Mouse (Mus musculus) spleen, postnatal 10 days (tissue): ENCODE data around the gene Arfip2.

Source experiments
- DNase-seq, 2 experiments: peaks; one replicate each; pipeline ENCODE4 v3.0.0; 2021 to 2022; ENCODE audit warnings: low spot score in 2 of 2

Gene Arfip2

DNA sequence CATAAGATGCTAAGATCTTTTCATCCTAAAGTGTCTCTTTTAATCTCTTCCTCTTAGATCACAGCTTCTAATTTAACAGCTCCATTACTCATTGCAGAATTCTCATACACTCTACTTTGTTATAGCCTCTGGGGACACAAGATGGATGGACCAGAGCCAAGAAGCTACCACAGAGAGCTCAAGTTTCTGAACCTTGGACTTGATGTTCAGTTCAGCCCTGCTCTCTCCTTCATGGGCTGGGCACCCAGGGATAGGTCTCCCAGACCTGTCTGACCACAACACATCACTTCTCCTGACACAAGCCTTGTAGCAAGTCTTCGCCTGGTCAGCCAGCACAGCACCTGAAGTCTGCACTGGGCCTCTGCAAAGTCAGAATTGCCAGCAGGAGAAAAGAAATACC is 25.8 kb downstream of the Arfip2 start:
- DNase-seq = no peak

DNA sequence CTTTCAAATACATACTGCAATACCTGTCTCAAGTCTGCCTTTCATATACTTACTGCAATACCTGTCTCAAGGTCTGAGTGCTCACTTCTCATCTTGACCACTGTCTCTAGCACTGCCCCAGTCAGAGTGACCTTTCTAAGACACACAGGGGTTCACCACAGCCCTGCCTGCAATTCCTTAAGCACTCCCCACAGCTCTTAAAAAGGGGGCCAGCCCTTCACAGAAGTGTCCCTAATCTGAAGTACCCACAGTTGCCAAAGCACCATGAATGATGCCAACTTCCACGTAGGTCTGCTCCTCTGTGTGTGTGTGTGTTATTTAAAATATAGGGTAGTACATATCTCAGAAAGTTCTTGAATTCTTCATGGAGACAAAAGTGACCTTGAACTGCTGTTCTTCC is 28.4 kb downstream of the Arfip2 start:
- DNase-seq = no peak

DNA sequence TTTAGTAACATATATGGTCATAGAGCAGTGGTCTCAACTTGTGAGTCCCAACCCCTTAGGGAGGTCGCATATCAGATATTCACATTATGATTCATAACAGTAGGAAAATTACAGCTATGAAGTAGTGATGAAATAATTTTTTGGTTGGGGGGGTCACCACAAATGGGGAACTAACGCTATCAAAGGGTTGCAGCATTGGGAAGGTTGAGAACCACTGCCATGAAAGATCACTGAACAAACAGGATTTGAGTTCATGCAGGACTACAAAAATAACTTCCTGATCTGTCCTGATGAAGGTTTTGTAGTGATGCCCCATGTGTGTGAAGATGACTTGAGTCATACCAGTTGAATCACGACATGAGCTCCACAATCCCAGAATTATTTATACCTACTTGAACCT is 31.7 kb downstream of the Arfip2 start:
- DNase-seq = no peak

DNA sequence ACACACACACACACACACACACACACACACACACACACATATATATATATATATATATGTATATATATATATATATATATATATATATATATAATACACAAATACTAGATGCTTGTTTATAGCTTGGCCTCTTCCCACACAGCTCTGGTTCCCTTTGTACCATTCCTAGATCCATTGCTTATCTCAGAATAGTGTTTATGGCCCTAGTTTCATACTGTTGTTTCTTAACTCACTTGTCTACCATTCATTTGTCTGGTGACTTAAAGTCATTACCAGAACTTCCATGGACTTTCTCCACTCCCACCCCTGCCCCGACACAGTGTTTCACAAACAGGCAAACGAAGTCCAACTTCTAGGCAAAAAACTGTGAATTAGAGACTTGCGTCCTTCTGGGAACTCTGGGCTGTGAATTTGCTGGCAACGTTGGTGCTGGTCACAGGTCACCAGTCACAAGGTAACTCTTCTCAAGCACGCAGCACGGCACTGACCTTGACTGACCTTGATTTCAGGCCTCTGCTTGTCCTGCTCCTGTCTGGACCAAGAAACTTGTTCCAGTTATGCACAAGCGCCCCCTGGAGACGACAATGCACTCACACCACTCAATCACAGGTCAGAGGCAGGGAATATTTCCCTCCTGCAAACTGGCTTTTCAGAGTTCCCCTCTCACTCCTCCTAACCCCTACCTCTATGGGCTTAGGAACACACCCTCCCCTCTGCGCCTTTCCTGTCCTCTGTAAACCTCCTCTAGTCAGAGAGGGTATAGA is 37.2 kb downstream of the Arfip2 start:
- peak; percentile 23 to 72 for DNase-seq

DNA sequence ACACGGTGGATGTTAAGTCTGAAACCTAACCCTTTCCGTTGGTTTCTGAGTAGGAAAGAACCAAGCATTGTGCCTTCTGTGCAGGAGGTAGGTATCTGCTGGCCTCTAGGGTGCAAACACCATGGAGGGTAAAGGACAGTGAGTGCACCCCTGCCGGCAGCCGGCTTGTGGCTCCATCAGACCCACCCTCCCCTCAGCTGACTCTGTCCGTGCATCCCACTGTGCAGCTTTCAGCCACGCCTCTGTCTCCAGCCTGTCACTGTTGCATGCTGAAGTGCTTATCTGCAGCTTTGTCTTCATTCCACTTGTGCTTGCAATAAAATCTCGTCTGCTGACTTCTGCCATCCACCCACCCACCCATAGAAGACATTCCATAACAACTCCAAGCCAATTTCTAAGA is 50.1 kb downstream of the Arfip2 start:
- DNase-seq = no peak

DNA sequence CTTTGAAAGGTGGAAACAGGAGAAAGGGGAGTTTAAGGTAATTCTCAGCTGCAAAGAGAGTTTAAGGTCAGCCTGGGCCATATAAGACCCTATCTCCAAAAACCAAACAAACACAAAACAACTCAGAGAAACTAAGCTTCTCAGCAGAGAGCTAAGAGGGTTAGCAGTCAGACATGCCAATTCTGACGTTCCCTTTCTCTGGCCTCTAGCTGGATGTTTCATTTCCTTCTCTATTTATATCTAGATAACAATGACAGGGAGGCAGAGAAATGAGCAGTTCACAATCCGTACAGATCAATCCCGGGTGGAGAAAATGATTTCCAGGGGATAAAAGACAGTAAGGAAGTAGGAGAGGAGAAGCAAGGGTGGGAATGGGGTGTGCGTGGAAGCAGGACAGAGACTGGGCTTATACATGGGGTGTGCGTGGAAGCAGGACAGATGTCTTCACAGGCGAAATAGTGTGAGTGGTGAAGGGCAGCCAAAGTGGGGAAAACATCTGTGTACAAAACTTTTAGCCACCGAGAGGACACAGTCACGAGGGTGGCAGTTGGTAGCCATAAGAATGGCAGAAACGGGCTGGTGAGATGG is 51.8 kb downstream of the Arfip2 start:
- DNase-seq = no peak
